In genomic region chr11:82568219-82568676, GRCm38 (mm10) we compare ENCODE assay signal across 13 mouse cellular contexts.
DNase-seq lines count a peak whose midpoint lies in the region; ATAC-seq and TF ChIP-seq lines count a peak whose summit lies in the region.
"Had no signal": no experiment of that assay in that cellular context is flagged by ENCODE, and none has a peak within 500 bp of the region (broad histone marks: within the 10 kb centered on the region; RNA-seq: fewer than 3 reads in every experiment).

No protein-coding gene starts in this region.

- H3K4me2 ChIP-seq in hindbrain, embryonic 13.5 days = no peak overlapping the region
- H3K4me2 ChIP-seq in hindbrain, embryonic 11.5 days (replicated peaks; ENCODE audit: low read depth, low read length) = no peak overlapping the region
- no peak overlapping the region for H3K4me2 ChIP-seq in lung, embryonic 14.5 days
- no peak overlapping the region for H3K4me2 ChIP-seq in hindbrain, postnatal 0 days (ENCODE audit: low read depth, low read length)
- no peak overlapping the region for H3K4me2 ChIP-seq in neural tube, embryonic 15.5 days
- H3K4me2 ChIP-seq: embryonic facial prominence, embryonic 13.5 days had no signal

- H3K9ac ChIP-seq in hindbrain, embryonic 13.5 days = no peak overlapping the region
- no peak overlapping the region for H3K9ac ChIP-seq in hindbrain, embryonic 11.5 days (ENCODE audit: low read depth, low read length)
- no peak overlapping the region for H3K9ac ChIP-seq in lung, embryonic 14.5 days
- H3K9ac ChIP-seq in hindbrain, postnatal 0 days (replicated peaks; ENCODE audit: low read length) = no peak overlapping the region
- no peak overlapping the region for H3K9ac ChIP-seq in neural tube, embryonic 15.5 days (replicated peaks)
- H3K9ac ChIP-seq: embryonic facial prominence, embryonic 13.5 days had no signal

- no peak for TF ChIP-seq POLR2A in lung, adult 2 months (IDR thresholded peaks at IDR 0.05; ENCODE audit: borderline replicate concordance, extremely low read depth, low read depth, low read length)

- H3K36me3 ChIP-seq in hindbrain, embryonic 13.5 days = no peaks in the 10 kb centered on the region
- H3K36me3 ChIP-seq in hindbrain, embryonic 11.5 days (ENCODE audit: control insufficient read depth, insufficient read depth, low read length) = no peaks in the 10 kb centered on the region
- no peaks in the 10 kb centered on the region for H3K36me3 ChIP-seq in lung, embryonic 14.5 days (ENCODE audit: insufficient read depth)
- no peaks in the 10 kb centered on the region for H3K36me3 ChIP-seq in hindbrain, postnatal 0 days (ENCODE audit: insufficient read depth, low read length)
- H3K36me3 ChIP-seq in neural tube, embryonic 15.5 days = no peaks in the 10 kb centered on the region
- H3K36me3 ChIP-seq: embryonic facial prominence, embryonic 13.5 days had no signal

- 19% methylated on average over 2 of the region's 2 CpGs for WGBS in hindbrain, embryonic 13.5 days
- WGBS in hindbrain, embryonic 11.5 days = 34% methylated on average over 2 of the region's 2 CpGs
- WGBS in lung, embryonic 14.5 days = 39% methylated on average over 2 of the region's 2 CpGs
- 40% methylated on average over 2 of the region's 2 CpGs for WGBS in lung, adult 2 months
- WGBS in hindbrain, postnatal 0 days = 26% methylated on average over 2 of the region's 2 CpGs
- WGBS in neural tube, embryonic 15.5 days = 14% methylated on average over 2 of the region's 2 CpGs

- no peak overlapping the region for H3K27ac ChIP-seq in hindbrain, embryonic 13.5 days
- no peak overlapping the region for H3K27ac ChIP-seq in hindbrain, embryonic 11.5 days (ENCODE audit: low read depth, low read length)
- H3K27ac ChIP-seq in lung, embryonic 14.5 days (ENCODE audit: low read depth) = no peak overlapping the region
- peak overlapping the region; percentile 54; the same call in 1 of the 2 replicates for H3K27ac ChIP-seq in hindbrain, postnatal 0 days
- peak overlapping the region; percentile 64; the same call in 1 of the 2 replicates for H3K27ac ChIP-seq in neural tube, embryonic 15.5 days (replicated peaks)
- H3K27ac ChIP-seq: embryonic facial prominence, embryonic 13.5 days had no signal

- ATAC-seq in hindbrain, embryonic 13.5 days (ENCODE audit: low FRiP score) = 0 out of 2 replicates have a peak, but pooled peaks have one; percentile 3
- ATAC-seq in hindbrain, embryonic 11.5 days (ENCODE audit: low FRiP score) = no peak
- ATAC-seq in lung, embryonic 14.5 days (ENCODE audit: insufficient read depth) = no peak
- 0 out of 2 replicates have a peak, but pooled peaks have one; percentile 31 for ATAC-seq in hindbrain, postnatal 0 days
- ATAC-seq in neural tube, embryonic 15.5 days (ENCODE audit: low FRiP score) = peak; percentile 58

- no peak for DNase-seq in hindbrain, embryonic 11.5 days (ENCODE audit: low spot score)
- peak; percentile 7 for DNase-seq in lung, embryonic 14.5 days
- no peak for DNase-seq in lung, adult 2 months
- peak; percentile 85 for DNase-seq in hindbrain, postnatal 0 days (ENCODE audit: low spot score)
- no peak for DNase-seq in lung, postnatal 14 days
- DNase-seq: adrenal gland, postnatal 14 days; cerebellum, postnatal 36 days; kidney, postnatal 25 days; right cerebral cortex, adult 18-20 months; thymus, postnatal 4 days had no signal

- H3K4me3 ChIP-seq in hindbrain, embryonic 13.5 days = no peak overlapping the region
- no peak overlapping the region for H3K4me3 ChIP-seq in hindbrain, embryonic 11.5 days (ENCODE audit: low read depth, low read length)
- no peak overlapping the region for H3K4me3 ChIP-seq in lung, embryonic 14.5 days (ENCODE audit: low read depth, low read length)
- H3K4me3 ChIP-seq in lung, adult 2 months (replicated peaks; ENCODE audit: extremely low read depth, low read depth, low read length) = no peak overlapping the region
- H3K4me3 ChIP-seq in hindbrain, postnatal 0 days (ENCODE audit: low read length) = no peak overlapping the region
- H3K4me3 ChIP-seq in neural tube, embryonic 15.5 days (replicated peaks) = no peak overlapping the region
- H3K4me3 ChIP-seq: embryonic facial prominence, embryonic 13.5 days had no signal

- TF ChIP-seq CTCF in lung, embryonic 14.5 days (IDR thresholded peaks at IDR 0.05; ENCODE audit: low read depth) = no peak
- no peak for TF ChIP-seq CTCF in lung, adult 2 months (IDR thresholded peaks at IDR 0.05; ENCODE audit: insufficient read depth, low read length)
- TF ChIP-seq CTCF in hindbrain, postnatal 0 days (IDR thresholded peaks at IDR 0.05; ENCODE audit: low read depth) = no peak

- H3K4me1 ChIP-seq in hindbrain, embryonic 13.5 days (replicated peaks) = peaks cover 56% of the 10 kb centered on the region
- no peaks in the 10 kb centered on the region; the same call in 1 of the 2 replicates for H3K4me1 ChIP-seq in hindbrain, embryonic 11.5 days (replicated peaks; ENCODE audit: control insufficient read depth, insufficient read depth, low read length)
- no peaks in the 10 kb centered on the region for H3K4me1 ChIP-seq in lung, embryonic 14.5 days (ENCODE audit: insufficient read depth)
- H3K4me1 ChIP-seq in lung, adult 2 months (ENCODE audit: control insufficient read depth, insufficient read depth, low read length) = no peaks in the 10 kb centered on the region
- H3K4me1 ChIP-seq in hindbrain, postnatal 0 days (ENCODE audit: insufficient read depth, low read length) = peaks cover 32% of the 10 kb centered on the region
- H3K4me1 ChIP-seq in neural tube, embryonic 15.5 days = peaks cover 69% of the 10 kb centered on the region

- no peaks in the 10 kb centered on the region for H3K9me3 ChIP-seq in hindbrain, embryonic 13.5 days
- no peaks in the 10 kb centered on the region for H3K9me3 ChIP-seq in hindbrain, embryonic 11.5 days (ENCODE audit: control insufficient read depth, low read length)
- no peaks in the 10 kb centered on the region for H3K9me3 ChIP-seq in lung, embryonic 14.5 days (ENCODE audit: low read depth, low read length)
- no peaks in the 10 kb centered on the region for H3K9me3 ChIP-seq in hindbrain, postnatal 0 days (ENCODE audit: low read length)
- no peaks in the 10 kb centered on the region for H3K9me3 ChIP-seq in neural tube, embryonic 15.5 days (replicated peaks)
- H3K9me3 ChIP-seq: embryonic facial prominence, embryonic 13.5 days had no signal

- H3K27me3 ChIP-seq in hindbrain, embryonic 13.5 days = peaks cover 29% of the 10 kb centered on the region
- peaks cover 2% of the 10 kb centered on the region; the same call in 1 of the 2 replicates for H3K27me3 ChIP-seq in hindbrain, embryonic 11.5 days (ENCODE audit: control insufficient read depth, insufficient read depth, low read length)
- H3K27me3 ChIP-seq in lung, embryonic 14.5 days (ENCODE audit: insufficient read depth, low read length) = no peaks in the 10 kb centered on the region
- H3K27me3 ChIP-seq in hindbrain, postnatal 0 days (ENCODE audit: insufficient read depth, low read length) = no peaks in the 10 kb centered on the region
- H3K27me3 ChIP-seq in neural tube, embryonic 15.5 days (replicated peaks) = peaks cover 5% of the 10 kb centered on the region

Comparison
In these comparisons a context has a peak if more than half of its experiments do, and no peak if none do; other contexts are left out.
1. ATAC-seq: peak in hindbrain, embryonic 13.5 days (single experiment), hindbrain, postnatal 0 days (single experiment) and neural tube, embryonic 15.5 days (single experiment); none in hindbrain, embryonic 11.5 days (single experiment) and lung, embryonic 14.5 days (single experiment).
2. H3K27ac ChIP-seq: peak in hindbrain, postnatal 0 days (single experiment) and neural tube, embryonic 15.5 days (single experiment); none in hindbrain, embryonic 13.5 days (single experiment), hindbrain, embryonic 11.5 days (single experiment) and lung, embryonic 14.5 days (single experiment).
3. DNase-seq: peak in lung, embryonic 14.5 days (single experiment) and hindbrain, postnatal 0 days (single experiment); none in hindbrain, embryonic 11.5 days (single experiment), lung, adult 2 months (single experiment) and lung, postnatal 14 days (single experiment).